Mouse (Mus musculus) limb, embryonic 11.5 days (tissue): ENCODE measurements around the gene Sort1. TPM values are rescaled to one million over a fixed set of nuclear protein-coding genes. Genes with fewer than 3 reads are reported as not detected.

ENCODE experiments used
- ATAC-seq: fragments of 200-750 bp; cut with Nextera tagmentation; 2 replicates; pipeline ENCODE4 v1.8.0; 2017; ENCODE audit warnings: low read depth; ENCODE audit not compliant: insufficient number of reproducible peaks, low FRiP score, low TSS enrichment
- DNase-seq: peaks from one replicate; pipeline ENCODE4 v3.0.0-alpha.2; 2015; ENCODE audit warnings: low spot score
- H3K27ac ChIP-seq: fragments of 300-500 bp; sonication (generic); replicated peaks from 2 replicates; pipeline ENCODE4 v1.5.1; 2014; ENCODE audit warnings: low read depth, mild to moderate bottlenecking, low read length
- H3K27me3 ChIP-seq: fragments of 300-500 bp; sonication (generic); 2 replicates; pipeline ENCODE4 v1.6.1; 2014; ENCODE audit warnings: mild to moderate bottlenecking, low read length, mixed read lengths; ENCODE audit not compliant: control insufficient read depth, insufficient read depth
- H3K36me3 ChIP-seq: fragments of 300-500 bp; sonication (generic); 2 replicates; pipeline ENCODE4 v1.6.1; 2014; ENCODE audit warnings: mild to moderate bottlenecking, low read length, moderate library complexity, mixed read lengths; ENCODE audit not compliant: control insufficient read depth, insufficient read depth
- H3K4me1 ChIP-seq: fragments of 300-500 bp; sonication (generic); 2 replicates; pipeline ENCODE4 v1.6.1; 2014; ENCODE audit warnings: low read length, mixed read lengths; ENCODE audit not compliant: control insufficient read depth, insufficient read depth
- H3K4me2 ChIP-seq: fragments of 300-500 bp; sonication (generic); 2 replicates; pipeline ENCODE4 v1.6.1; 2014; ENCODE audit warnings: low read depth, mild to moderate bottlenecking, moderate library complexity; ENCODE audit not compliant: severe bottlenecking
- H3K4me3 ChIP-seq: fragments of 300-500 bp; sonication (generic); 2 replicates; pipeline ENCODE4 v1.5.1; 2014; ENCODE audit warnings: low read depth, low read length
- H3K9ac ChIP-seq: fragments of 300-500 bp; sonication (generic); 2 replicates; pipeline ENCODE4 v1.6.1; 2014; ENCODE audit warnings: mild to moderate bottlenecking, low read length
- H3K9me3 ChIP-seq: fragments of 300-500 bp; sonication (generic); 2 replicates; pipeline ENCODE4 v1.6.1; 2016; ENCODE audit warnings: low read length; ENCODE audit not compliant: control insufficient read depth
- WGBS: fragments of 180-500 bp; shearing (Covaris S2); extraction: QIAGEN DNeasy Blood & Tissue Kit; methylation state at CpG from one replicate; pipeline ENCODE4 v1.1.7; 2014; 5-methylcytosine and 5-hydroxymethylcytosine counted together
- polyA plus RNA-seq: library from polyadenylated mRNA; unstranded; fragments of >200 nt; fragmentation: Nextera tagmentation; extraction: Ambion mirVana; gene quantifications from 2 replicates; pipeline ENCODE4 v1.2.1, GENCODE M21; 2014

Sort1 gene
- polyA plus RNA-seq, 1 experiment from 2014 or later, result 14.1 TPM

- Histone ChIP-seq H3K4me3 (no peak overlapping the region), H3K9ac (no peak overlapping the region), H3K4me2 (no peak overlapping the region), H3K9me3 (no peaks in the 10 kb centered on the region), H3K27ac (no peak overlapping the region), H3K36me3 (no peaks in the 10 kb centered on the region), H3K27me3 (no peaks in the 10 kb centered on the region), H3K4me1 (no peaks in the 10 kb centered on the region)
- DNase-seq (no peak), ATAC-seq (no peak)
- 95% methylated on average over 8 of the region's 8 CpGs for WGBS
These were observed 19.8 kb downstream of the Sort1 start for GRCm38 (mm10) chr3:108303683-108304082.

GRCm38 (mm10) chr3:108304747-108305146, 20.9 kb downstream of the Sort1 start:
- 97% methylated on average over 4 of the region's 4 CpGs for whole genome bisulfite sequencing
- no peak overlapping the region for H3K4me3 ChIP-seq
- no peaks in the 10 kb centered on the region for H3K9me3 ChIP-seq
- no peak overlapping the region for H3K4me2 ChIP-seq
- H3K9ac ChIP-seq, result no peak overlapping the region
- ATAC-seq (no peak), DNase-seq (no peak)
- H3K27ac ChIP-seq, result no peak overlapping the region
- no peaks in the 10 kb centered on the region for H3K36me3 ChIP-seq
- H3K27me3 ChIP-seq, result no peaks in the 10 kb centered on the region
- H3K4me1 ChIP-seq, result no peaks in the 10 kb centered on the region

GRCm38 (mm10) chr3:108306387-108306786, 22.5 kb downstream of the Sort1 start:
- Histone ChIP-seq H3K4me3 (no peak overlapping the region), H3K4me1 (no peaks in the 10 kb centered on the region), H3K9me3 (no peaks in the 10 kb centered on the region), H3K4me2 (no peak overlapping the region), H3K27ac (no peak overlapping the region), H3K36me3 (no peaks in the 10 kb centered on the region), H3K27me3 (no peaks in the 10 kb centered on the region), H3K9ac (no peak overlapping the region)
- 63% methylated on average over 3 of the region's 3 CpGs for WGBS
- ATAC-seq, result no peak
- DNase-seq, result no peak

- ATAC-seq (no peak), DNase-seq (no peak)
- no peak overlapping the region for H3K4me3 ChIP-seq
- no peak overlapping the region for H3K9ac ChIP-seq
- H3K4me1 ChIP-seq, result no peaks in the 10 kb centered on the region
- no peak overlapping the region for H3K27ac ChIP-seq
- no peak overlapping the region for H3K4me2 ChIP-seq
- no peaks in the 10 kb centered on the region for H3K9me3 ChIP-seq
- H3K27me3 ChIP-seq, result no peaks in the 10 kb centered on the region
- H3K36me3 ChIP-seq, result no peaks in the 10 kb centered on the region
- WGBS, result 84% methylated on average over 6 of the region's 6 CpGs
These were observed 23.6 kb downstream of the Sort1 start for GRCm38 (mm10) chr3:108307485-108307884.

GRCm38 (mm10) chr3:108310921-108311341, 27.0 kb downstream of the Sort1 start:
- Histone ChIP-seq H3K4me3 (no peak overlapping the region), H3K27me3 (no peaks in the 10 kb centered on the region), H3K36me3 (no peaks in the 10 kb centered on the region), H3K27ac (no peak overlapping the region), H3K9ac (no peak overlapping the region), H3K4me2 (no peak overlapping the region), H3K9me3 (no peaks in the 10 kb centered on the region), H3K4me1 (no peaks in the 10 kb centered on the region)
- no peak for DNase-seq
- no peak for ATAC-seq

GRCm38 (mm10) chr3:108311688-108312087, 27.8 kb downstream of the Sort1 start:
- Histone ChIP-seq H3K9me3 (no peaks in the 10 kb centered on the region), H3K4me3 (no peak overlapping the region), H3K4me1 (no peaks in the 10 kb centered on the region), H3K4me2 (no peak overlapping the region), H3K9ac (no peak overlapping the region), H3K27me3 (no peaks in the 10 kb centered on the region), H3K27ac (no peak overlapping the region), H3K36me3 (no peaks in the 10 kb centered on the region)
- DNase-seq (no peak), ATAC-seq (no peak)
- WGBS, result 83% methylated on average over 4 of the region's 4 CpGs

- no peaks in the 10 kb centered on the region for H3K27me3 ChIP-seq
- no peaks in the 10 kb centered on the region for H3K36me3 ChIP-seq
- H3K9ac ChIP-seq, result no peak overlapping the region
- DNase-seq (no peak), ATAC-seq (no peak)
- no peaks in the 10 kb centered on the region for H3K4me1 ChIP-seq
- no peaks in the 10 kb centered on the region for H3K9me3 ChIP-seq
- H3K4me3 ChIP-seq, result no peak overlapping the region
- no peak overlapping the region for H3K27ac ChIP-seq
- no peak overlapping the region for H3K4me2 ChIP-seq
These were observed 28.5 kb downstream of the Sort1 start for GRCm38 (mm10) chr3:108312414-108312813.

GRCm38 (mm10) chr3:108313138-108313537, 29.3 kb downstream of the Sort1 start:
- Histone ChIP-seq H3K4me2 (no peak overlapping the region), H3K4me3 (no peak overlapping the region), H3K4me1 (peaks cover under 1% of the 10 kb centered on the region; the same call in 1 of the 2 replicates), H3K27ac (no peak overlapping the region), H3K27me3 (no peaks in the 10 kb centered on the region), H3K36me3 (no peaks in the 10 kb centered on the region), H3K9ac (no peak overlapping the region), H3K9me3 (no peaks in the 10 kb centered on the region)
- ATAC-seq (no peak), DNase-seq (no peak)
- WGBS, result 88% methylated on average over 4 of the region's 4 CpGs

- no peak overlapping the region for H3K9ac ChIP-seq
- H3K27ac ChIP-seq, result no peak overlapping the region
- no peaks in the 10 kb centered on the region for H3K36me3 ChIP-seq
- no peak for ATAC-seq
- no peak for DNase-seq
- no peaks in the 10 kb centered on the region for H3K9me3 ChIP-seq
- H3K4me2 ChIP-seq, result no peak overlapping the region
- peaks cover 7% of the 10 kb centered on the region for H3K4me1 ChIP-seq
- H3K27me3 ChIP-seq, result no peaks in the 10 kb centered on the region
- H3K4me3 ChIP-seq, result no peak overlapping the region
- 61% methylated on average over 8 of the region's 8 CpGs for WGBS
These were observed 30.3 kb downstream of the Sort1 start for GRCm38 (mm10) chr3:108314038-108314675.
